Mouse (Mus musculus) embryonic fibroblast, embryonic 13.5 days (primary cell): ENCODE measurements at regions not wholly inside any gene's neighbourhood (a gene's known extent, or its start where the extent isn't known, plus 50 kb on each side); places are given as distances from the start of the nearest gene placed in this dataset.

ENCODE experiments used
- CTCF ChIP-seq: IDR thresholded peaks from 2 replicates; pipeline ENCODE4 v1.5.1; 2011; ENCODE audit warnings: mild to moderate bottlenecking, control low read depth, low read length, moderate library complexity, borderline replicate concordance; ENCODE audit not compliant: insufficient read depth
- POLR2A ChIP-seq: IDR thresholded peaks from 2 replicates; pipeline ENCODE4 v1.6.1; 2011; ENCODE audit warnings: low read depth, mild to moderate bottlenecking, control low read depth, low read length, moderate library complexity

DNA sequence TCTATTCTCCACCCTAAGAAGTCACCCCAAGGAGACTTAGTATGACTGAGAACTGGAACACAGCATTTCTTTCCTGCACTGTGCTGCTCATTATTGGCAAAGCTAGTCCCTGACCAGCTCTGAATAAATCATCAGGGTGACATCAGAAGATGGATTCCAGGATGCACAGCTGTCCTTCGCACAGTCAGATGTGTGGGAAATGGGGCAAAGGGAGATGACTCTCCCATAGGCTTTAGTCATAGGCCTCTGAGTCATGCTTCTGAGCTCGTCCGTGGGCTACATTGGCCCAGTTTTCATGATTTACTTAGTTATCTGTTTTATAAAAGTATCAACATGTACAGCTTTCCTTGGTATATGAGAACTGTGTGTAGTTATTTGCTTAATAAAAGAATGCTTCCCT is 125.8 kb upstream of the Sox11 start:
- TF ChIP-seq POLR2A (no peak), CTCF (no peak)
